Mouse (Mus musculus): ENCODE results near the gene Lrrc63. TPM values are rescaled to one million over a fixed set of nuclear protein-coding genes. Genes with fewer than 3 reads are reported as not detected.

Lrrc63 gene
- polyA plus RNA-seq, 1 experiment, result 0.05 TPM

GRCm38 (mm10) chr14:75136119-75136966 is 5.7 kb upstream of the Lrrc63 start:
- DNase-seq (ENCODE audit: low read depth), result no peak
- TF ChIP-seq POLR2A (IDR thresholded peaks at IDR 0.05; ENCODE audit: borderline replicate concordance, extremely low read depth, insufficient read depth, insufficient read length, poor library complexity, severe bottlenecking), result no peak
- no peak for TF ChIP-seq CTCF (IDR thresholded peaks at IDR 0.05; ENCODE audit: borderline replicate concordance, extremely low read depth, insufficient read depth, insufficient read length)

- no peak for DNase-seq (ENCODE audit: low read depth)
- TF ChIP-seq POLR2A (IDR thresholded peaks at IDR 0.05; ENCODE audit: borderline replicate concordance, extremely low read depth, insufficient read depth, insufficient read length, poor library complexity, severe bottlenecking) (no peak), CTCF (IDR thresholded peaks at IDR 0.05; ENCODE audit: borderline replicate concordance, extremely low read depth, insufficient read depth, insufficient read length) (no peak)
These were observed 749 bp upstream of the Lrrc63 start for GRCm38 (mm10) chr14:75131324-75131935.

- no peak for DNase-seq (ENCODE audit: low read depth)
- TF ChIP-seq POLR2A (IDR thresholded peaks at IDR 0.05; ENCODE audit: borderline replicate concordance, extremely low read depth, insufficient read depth, insufficient read length, poor library complexity, severe bottlenecking) (no peak), CTCF (IDR thresholded peaks at IDR 0.05; ENCODE audit: borderline replicate concordance, extremely low read depth, insufficient read depth, insufficient read length) (no peak)
These were observed 9.0 kb downstream of the Lrrc63 start for GRCm38 (mm10) chr14:75121658-75122057.

- TF ChIP-seq POLR2A (IDR thresholded peaks at IDR 0.05; ENCODE audit: borderline replicate concordance, extremely low read depth, insufficient read depth, insufficient read length, poor library complexity, severe bottlenecking), result no peak
- TF ChIP-seq CTCF (IDR thresholded peaks at IDR 0.05; ENCODE audit: borderline replicate concordance, extremely low read depth, insufficient read depth, insufficient read length), result no peak
- no peak for DNase-seq (ENCODE audit: low read depth)
These were observed 27.7 kb downstream of the Lrrc63 start for GRCm38 (mm10) chr14:75102956-75103355.

- peak; percentile 64 for DNase-seq (ENCODE audit: low read depth)
- no peak for TF ChIP-seq POLR2A (IDR thresholded peaks at IDR 0.05; ENCODE audit: borderline replicate concordance, extremely low read depth, insufficient read depth, insufficient read length, poor library complexity, severe bottlenecking)
- TF ChIP-seq CTCF (IDR thresholded peaks at IDR 0.05; ENCODE audit: borderline replicate concordance, extremely low read depth, insufficient read depth, insufficient read length), result no peak
These were observed 52.7 kb downstream of the Lrrc63 start for GRCm38 (mm10) chr14:75077946-75078345.

DNA sequence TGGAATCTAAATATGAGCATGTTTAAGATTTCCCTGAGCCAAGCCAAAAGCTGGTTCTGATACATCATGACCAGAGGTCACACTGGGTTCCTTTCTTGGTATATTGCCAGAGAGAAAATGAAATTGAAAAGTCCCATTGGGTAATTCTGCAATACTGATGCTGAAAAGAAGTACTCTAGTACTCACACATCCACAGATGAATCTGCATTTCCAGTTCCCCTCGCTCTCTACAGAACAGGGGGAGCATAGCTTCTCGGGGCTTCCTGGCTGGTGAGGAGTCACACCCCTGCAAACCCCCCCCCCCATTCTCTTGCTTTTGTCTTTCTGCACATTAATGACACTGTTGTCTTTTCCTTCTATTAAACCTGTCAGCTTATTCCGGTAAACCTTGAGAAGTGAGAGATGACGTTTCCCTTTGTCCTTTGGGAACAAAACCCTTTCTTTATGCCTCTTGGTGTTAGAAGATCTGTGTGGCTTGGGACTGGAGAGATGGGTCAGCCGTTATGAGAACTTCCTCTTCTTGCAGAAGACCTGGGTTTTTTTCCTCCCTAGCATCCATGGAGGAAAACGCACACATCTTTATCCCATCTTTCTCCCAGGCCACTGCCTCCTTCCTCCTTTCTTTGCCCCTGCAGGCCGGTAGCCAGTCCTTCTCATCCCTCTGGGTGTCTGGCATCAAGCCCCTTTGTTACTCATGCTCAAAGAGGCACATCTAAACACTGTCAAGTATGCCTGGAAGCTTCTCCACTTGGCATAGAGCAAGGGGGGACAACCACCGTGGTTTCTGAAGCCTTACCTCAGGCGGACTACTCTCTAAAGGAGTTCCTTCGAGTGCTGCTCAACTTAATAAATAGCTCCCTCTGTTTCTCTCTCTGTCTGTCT is 55.1 kb downstream of the Lrrc63 start:
- TF ChIP-seq CTCF (IDR thresholded peaks at IDR 0.05; ENCODE audit: borderline replicate concordance, extremely low read depth, insufficient read depth, insufficient read length) (no peak), POLR2A (IDR thresholded peaks at IDR 0.05; ENCODE audit: borderline replicate concordance, extremely low read depth, insufficient read depth, insufficient read length, poor library complexity, severe bottlenecking) (no peak)
- DNase-seq (ENCODE audit: low read depth), result no peak

DNA sequence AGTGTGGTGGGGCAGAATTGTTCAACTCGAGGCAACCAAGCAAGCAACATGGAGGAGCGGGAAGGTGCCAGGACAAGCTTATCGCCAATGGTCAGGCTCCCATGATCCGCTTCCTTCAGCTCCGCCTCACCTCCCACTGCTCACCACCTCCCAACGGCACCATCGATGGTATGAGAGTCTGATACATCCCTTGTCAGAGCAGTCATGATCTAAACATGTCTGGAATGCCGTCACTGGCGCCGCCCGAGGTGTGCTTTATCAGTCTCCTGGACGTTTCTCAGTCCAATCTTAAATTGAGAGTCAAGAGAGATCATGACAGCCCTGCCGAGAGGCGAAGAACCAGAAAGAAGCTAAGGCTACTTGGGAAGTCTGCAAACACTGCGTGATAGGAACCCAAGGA is 59.6 kb downstream of the Lrrc63 start:
- no peak for DNase-seq (ENCODE audit: low read depth)
- no peak for TF ChIP-seq POLR2A (IDR thresholded peaks at IDR 0.05; ENCODE audit: borderline replicate concordance, extremely low read depth, insufficient read depth, insufficient read length, poor library complexity, severe bottlenecking)

DNA sequence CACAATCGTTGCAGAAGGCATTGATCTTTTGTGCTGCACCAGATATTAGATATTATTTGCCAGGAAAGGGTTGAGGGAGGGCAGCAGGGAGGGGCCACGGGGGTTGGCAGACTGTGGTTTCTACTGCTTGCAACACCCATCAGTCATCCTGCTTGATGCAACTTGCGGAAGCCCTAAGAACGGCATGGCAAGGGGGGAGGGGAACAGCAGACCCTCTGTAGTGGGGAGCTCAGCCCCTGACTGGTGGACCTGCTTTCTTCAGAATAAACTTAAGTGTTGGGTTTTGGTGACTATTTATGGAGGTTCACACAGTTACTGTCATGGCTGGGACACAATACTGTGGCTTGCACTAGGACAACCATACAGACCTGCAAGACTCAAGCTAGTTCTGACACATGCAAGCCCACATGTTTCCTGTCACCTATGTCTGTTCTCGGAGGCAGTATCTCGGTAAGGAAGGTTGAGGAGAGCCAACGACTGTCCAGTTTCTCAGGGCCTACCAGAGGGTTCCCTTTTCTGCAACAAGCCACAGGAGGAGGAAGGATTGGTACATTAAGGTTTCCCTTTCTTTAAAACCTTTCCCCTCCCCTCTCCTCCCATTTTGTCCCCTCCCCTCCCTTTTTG is 61.2 kb downstream of the Lrrc63 start:
- DNase-seq (ENCODE audit: low read depth), result no peak
- no peak for TF ChIP-seq POLR2A (IDR thresholded peaks at IDR 0.05; ENCODE audit: borderline replicate concordance, extremely low read depth, insufficient read depth, insufficient read length, poor library complexity, severe bottlenecking)
- TF ChIP-seq CTCF (IDR thresholded peaks at IDR 0.05; ENCODE audit: borderline replicate concordance, extremely low read depth, insufficient read depth, insufficient read length), result no peak

- TF ChIP-seq POLR2A (IDR thresholded peaks at IDR 0.05; ENCODE audit: borderline replicate concordance, extremely low read depth, insufficient read depth, insufficient read length, poor library complexity, severe bottlenecking) (no peak), CTCF (IDR thresholded peaks at IDR 0.05; ENCODE audit: borderline replicate concordance, extremely low read depth, insufficient read depth, insufficient read length) (no peak)
- no peak for DNase-seq (ENCODE audit: low read depth)
These were observed 62.1 kb downstream of the Lrrc63 start for GRCm38 (mm10) chr14:75068430-75069112.

GRCm38 (mm10) chr14:75065211-75065610 is 65.5 kb downstream of the Lrrc63 start:
- DNase-seq (ENCODE audit: low read depth), result no peak
- TF ChIP-seq POLR2A (IDR thresholded peaks at IDR 0.05; ENCODE audit: borderline replicate concordance, extremely low read depth, insufficient read depth, insufficient read length, poor library complexity, severe bottlenecking) (no peak), CTCF (IDR thresholded peaks at IDR 0.05; ENCODE audit: borderline replicate concordance, extremely low read depth, insufficient read depth, insufficient read length) (no peak)
